Mouse (Mus musculus) frontal cortex, adult 2 months (tissue): ENCODE data around the gene Ankrd2. TPM values are rescaled to one million over a fixed set of nuclear protein-coding genes. Genes with fewer than 3 reads are reported as not detected.

Experiments
- DNase-seq, 2 experiments: peaks; one replicate each; pipeline ENCODE4 v3.0.0; 2022; ENCODE audit warnings: low spot score in 1 of 2; ENCODE audit errors: extremely low spot score in 1 of 2
- polyA plus RNA-seq: library from polyadenylated mRNA; depleted of rRNA; stranded (reverse); fragments of >200 nt; gene quantifications from 2 replicates; pipeline ENCODE4 v1.2.3, GENCODE M21; 2012; rRNA removed

The Ankrd2 gene
- polyA plus RNA-seq, 1 experiment = 0.16 TPM

DNA sequence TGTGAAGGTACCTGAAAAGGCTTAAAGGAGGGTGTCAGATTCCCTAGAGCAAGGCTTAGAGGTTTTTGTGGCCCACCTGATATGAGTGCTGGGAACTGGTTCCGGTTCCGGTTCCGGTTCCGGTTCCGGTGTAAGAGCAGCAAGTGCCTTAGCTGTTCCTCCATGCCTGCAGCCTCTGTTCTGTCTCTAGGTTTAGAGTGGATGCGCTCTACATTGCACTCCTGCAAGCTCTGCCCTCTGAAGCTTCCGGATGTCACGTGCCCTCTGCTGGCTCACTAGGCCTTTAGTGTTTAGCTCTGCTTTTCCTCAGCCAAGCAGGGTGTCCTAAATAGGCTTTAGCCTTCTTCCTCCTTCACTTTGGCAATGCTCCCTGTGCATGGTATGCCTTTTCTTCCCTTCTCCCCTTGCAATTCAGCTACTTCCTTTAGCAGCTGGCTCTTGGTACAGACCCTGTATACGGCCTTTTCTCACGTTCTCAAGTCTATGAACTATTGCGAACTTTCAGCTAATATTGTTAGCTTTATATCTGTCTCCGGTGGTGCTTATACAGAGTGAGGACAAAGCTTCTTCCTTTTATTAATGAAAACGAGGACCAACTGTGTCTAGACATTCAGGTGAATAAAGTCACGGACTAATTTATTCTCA is 53.4 kb downstream of the Ankrd2 start:
- DNase-seq = peak; percentile 34 to 66

DNA sequence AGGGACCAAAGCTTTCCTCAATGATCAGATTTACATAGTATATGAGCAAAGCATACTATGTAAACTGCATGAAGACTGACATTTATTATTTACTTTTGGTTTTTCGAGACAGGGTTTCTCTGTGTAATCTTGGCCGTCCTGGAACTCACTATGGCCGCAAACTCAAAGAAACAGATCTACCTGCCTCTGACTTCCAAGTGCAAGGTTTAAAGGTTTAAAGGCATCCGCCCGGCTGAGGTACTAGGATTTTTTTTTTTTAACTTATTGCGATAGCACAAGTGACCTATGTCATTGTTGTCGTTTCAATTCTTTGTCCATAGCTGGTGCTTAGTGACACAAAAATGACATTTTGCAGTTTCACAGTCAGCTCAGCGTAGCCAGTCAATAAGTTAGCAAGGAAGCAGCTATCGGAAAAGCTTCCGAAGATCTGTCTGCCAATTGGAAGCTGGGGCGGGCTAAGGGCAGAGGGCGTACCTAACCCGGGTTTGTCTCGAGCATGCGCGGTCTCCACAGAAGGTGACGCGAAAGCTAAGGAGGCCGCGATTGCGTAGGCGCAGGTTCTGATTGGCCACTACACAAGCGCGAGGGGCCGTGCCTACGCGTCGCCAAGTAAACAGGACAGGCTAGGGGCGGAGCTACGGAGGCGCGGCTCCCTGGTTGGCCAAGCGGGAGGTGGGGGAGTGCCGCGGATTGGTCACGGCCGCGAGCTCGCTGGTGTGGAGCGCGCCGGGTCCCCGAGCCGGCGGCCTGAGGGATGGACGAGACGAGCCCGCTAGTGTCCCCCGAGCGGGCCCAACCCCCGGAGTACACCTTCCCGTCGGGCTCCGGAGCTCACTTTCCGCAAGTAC is 54.2 kb downstream of the Ankrd2 start, which contains the start of gene Pi4k2a:
TSS of gene Pi4k2a (plus strand) at position 723 of the 848 bp plus-strand sequence.
- DNase-seq = peak; percentile 100

DNA sequence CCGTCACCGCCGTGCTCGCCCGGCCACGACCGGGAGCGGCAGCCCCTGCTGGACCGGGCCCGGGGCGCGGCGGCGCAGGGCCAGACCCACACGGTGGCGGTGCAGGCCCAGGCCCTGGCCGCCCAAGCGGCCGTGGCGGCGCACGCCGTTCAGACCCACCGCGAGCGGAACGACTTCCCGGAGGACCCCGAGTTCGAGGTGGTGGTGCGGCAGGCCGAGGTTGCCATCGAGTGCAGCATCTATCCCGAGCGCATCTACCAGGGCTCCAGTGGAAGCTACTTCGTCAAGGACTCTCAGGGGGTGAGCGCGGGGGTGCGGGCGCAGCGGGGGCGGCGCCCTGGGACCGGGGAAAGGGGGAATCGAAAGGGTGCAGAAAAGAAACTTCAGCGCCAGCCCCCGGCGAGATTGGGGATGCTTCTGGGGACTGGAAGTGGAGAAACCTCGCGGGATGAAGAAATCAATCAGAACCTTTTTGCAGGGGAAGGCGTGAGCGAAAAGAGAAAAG is 54.9 kb downstream of the Ankrd2 start:
- DNase-seq = peak in 1 of 2 experiments; percentile 13

Other genes with a start within 250 kb of the Ankrd2 start
- 3.5 and 3.8 TPM in 2 replicates for gene Arhgap19, start 234.0 kb upstream of the Ankrd2 start, polyA plus RNA-seq
- gene Frat1, start 206.0 kb upstream of the Ankrd2 start, polyA plus RNA-seq = 10.8 and 11.1 TPM in 2 replicates
- gene Frat2, start 187.9 kb upstream of the Ankrd2 start, polyA plus RNA-seq = 7.5 and 8.3 TPM in 2 replicates
- 17.0 and 19.0 TPM in 2 replicates for gene Rrp12, start 139.8 kb upstream of the Ankrd2 start, polyA plus RNA-seq
- gene Pgam1, start 124.1 kb upstream of the Ankrd2 start, polyA plus RNA-seq = 727 and 788 TPM in 2 replicates
- 25.1 and 28.0 TPM in 2 replicates for gene Exosc1, start 102.6 kb upstream of the Ankrd2 start, polyA plus RNA-seq
- gene Zdhhc16, start 102.5 kb upstream of the Ankrd2 start, polyA plus RNA-seq = 65.3 and 66.1 TPM in 2 replicates
- gene Mms19, start 54.8 kb upstream of the Ankrd2 start, polyA plus RNA-seq = 56.3 and 61.7 TPM in 2 replicates
- gene Ubtd1, start 54.2 kb upstream of the Ankrd2 start, polyA plus RNA-seq = 21.6 and 21.9 TPM in 2 replicates
- 1.5 and 2.0 TPM in 2 replicates for gene Hoga1, start 9.6 kb downstream of the Ankrd2 start, polyA plus RNA-seq
- gene 4933411K16Rik, start 16.2 kb downstream of the Ankrd2 start, polyA plus RNA-seq = 0.08 and 0.14 TPM in 2 replicates
- gene Morn4, start 50.4 kb downstream of the Ankrd2 start, polyA plus RNA-seq = 87.9 and 94.1 TPM in 2 replicates
- gene Pi4k2a, start 54.5 kb downstream of the Ankrd2 start, polyA plus RNA-seq = 46.8 and 51.4 TPM in 2 replicates
- gene Avpi1, start 93.1 kb downstream of the Ankrd2 start, polyA plus RNA-seq = 31.3 and 38.3 TPM in 2 replicates
- gene Marveld1, start 111.4 kb downstream of the Ankrd2 start, polyA plus RNA-seq = 14.4 and 17.2 TPM in 2 replicates
- gene Zfyve27, start 128.0 kb downstream of the Ankrd2 start, polyA plus RNA-seq = 99.8 and 113 TPM in 2 replicates
- gene Sfrp5, start 166.3 kb downstream of the Ankrd2 start, polyA plus RNA-seq = 3.6 and 5.9 TPM in 2 replicates
- 98.3 and 99.6 TPM in 2 replicates for gene Golga7b, start 211.6 kb downstream of the Ankrd2 start, polyA plus RNA-seq